Mouse (Mus musculus) left cerebral cortex, adult 18-20 months (tissue): ENCODE measurements at regions not wholly inside any gene's neighbourhood (a gene's known extent, or its start where the extent isn't known, plus 50 kb on each side); places are given as distances from the start of the nearest gene placed in this dataset.

Experiments used
- DNase-seq, 2 experiments: peaks; one replicate each; pipeline ENCODE4 v3.0.0; 2021 to 2022; ENCODE audit warnings: low spot score in 2 of 2, mixed read lengths in 1 of 2

DNA sequence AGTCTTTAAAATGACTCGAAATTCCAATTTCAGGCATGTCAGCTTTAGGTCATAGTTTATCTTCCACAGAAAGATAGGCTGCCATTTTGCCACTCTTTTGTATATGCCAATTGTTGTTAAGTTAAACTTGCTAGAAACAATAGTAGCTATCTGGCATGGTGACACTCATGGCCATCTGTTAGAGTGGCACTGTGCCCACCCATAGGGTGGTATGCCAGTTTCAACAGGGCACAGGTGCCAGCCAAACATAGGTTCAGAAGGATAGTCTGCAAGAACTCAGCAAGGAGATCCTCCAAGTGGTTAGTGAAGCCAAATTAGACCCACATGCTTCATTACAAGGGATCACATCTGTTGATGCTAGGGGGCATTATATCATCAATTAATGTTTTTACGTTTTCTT, 135.8 kb upstream of the Gm6812 start:
- no peak for DNase-seq

DNA sequence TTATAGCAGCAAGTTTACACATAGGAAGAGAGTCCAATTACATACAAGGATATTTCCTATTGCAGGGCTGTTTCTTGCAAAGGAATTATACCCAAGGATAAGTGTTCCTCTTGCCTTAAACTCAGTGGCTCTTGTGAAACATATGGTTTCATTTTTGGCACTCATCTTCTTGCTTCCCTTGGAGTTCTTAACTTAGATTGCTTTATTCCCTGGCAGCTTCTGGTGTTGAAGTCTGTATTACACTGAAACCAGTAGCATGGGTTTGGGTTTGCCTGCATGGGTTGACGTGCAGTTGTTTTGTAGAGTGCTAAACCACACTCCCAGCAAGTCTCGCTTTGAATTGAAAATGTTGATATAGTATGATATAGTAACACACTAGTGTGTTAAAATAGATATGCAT, 116.3 kb upstream of the Gm6812 start:
- no peak for DNase-seq

DNA sequence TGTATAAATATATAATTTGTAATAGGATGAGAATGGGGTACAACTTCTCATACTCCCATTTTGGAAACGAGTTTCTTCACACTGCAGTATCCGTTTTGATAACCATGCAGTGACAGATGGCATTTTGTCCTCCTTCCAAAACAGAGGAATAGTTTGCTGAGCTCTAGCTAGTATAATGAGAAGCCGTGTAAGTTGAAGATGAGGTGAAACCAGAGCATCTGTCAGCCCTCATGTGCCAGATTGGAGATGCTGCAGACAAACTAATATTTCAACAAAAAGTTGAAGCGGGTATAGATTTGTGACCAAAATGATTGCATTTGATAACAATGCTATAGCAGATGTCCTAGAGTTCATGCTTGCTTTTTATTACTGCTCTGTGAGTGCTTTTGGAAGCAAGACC, 115.1 kb upstream of the Gm6812 start:
- peak in 1 of 2 experiments; percentile 9 for DNase-seq
